Mouse (Mus musculus) bone marrow, adult 2 months (tissue): Measurements from ENCODE around the gene Usb1. TPM values are rescaled to one million over a fixed set of nuclear protein-coding genes. Genes with fewer than 3 reads are reported as not detected.

Source experiments
- H3K27ac ChIP-seq: fragments of 200-500 bp; 2 replicates; pipeline ENCODE4 v1.5.1; 2012; ENCODE audit warnings: low read depth, mild to moderate bottlenecking, control low read depth, inconsistent platforms, low read length; ENCODE audit not compliant: control insufficient read depth, poor library complexity, insufficient read depth
- H3K4me1 ChIP-seq: fragments of 200-500 bp; 2 replicates; pipeline ENCODE4 v1.6.1; 2011; ENCODE audit warnings: low read length; ENCODE audit not compliant: control insufficient read depth, insufficient read depth
- H3K4me3 ChIP-seq: fragments of 200-500 bp; replicated peaks from 2 replicates; pipeline ENCODE3; 2011; ENCODE audit warnings: mild to moderate bottlenecking, low read depth, low read length, control low read depth; ENCODE audit not compliant: control insufficient read depth
- CTCF ChIP-seq: fragments of 200-500 bp; IDR thresholded peaks from 2 replicates; pipeline ENCODE4 v1.5.1; 2011; ENCODE audit warnings: low read length, control low read depth; ENCODE audit not compliant: control insufficient read depth, insufficient read depth
- POLR2A ChIP-seq: fragments of 200-500 bp; IDR thresholded peaks from 2 replicates; pipeline ENCODE4 v1.6.1; 2011; ENCODE audit warnings: low read depth, mild to moderate bottlenecking, control low read depth, low read length, borderline replicate concordance; ENCODE audit not compliant: control insufficient read depth
- WGBS: fragments of 180-500 bp; shearing (Covaris S2); methylation state at CpG from one replicate; pipeline ENCODE4 v1.1.7; 2018; 5-methylcytosine and 5-hydroxymethylcytosine counted together
- polyA plus RNA-seq: library from polyadenylated mRNA; stranded (reverse); fragments of >200 nt; gene quantifications from 2 replicates; pipeline ENCODE4 v1.2.4, GENCODE M21; 2011; ENCODE audit warnings: low replicate concordance; ENCODE audit not compliant: missing spikeins, insufficient read depth, insufficient read length

Gene Usb1
- polyA plus RNA-seq, 1 experiment = 20.2 TPM

DNA sequence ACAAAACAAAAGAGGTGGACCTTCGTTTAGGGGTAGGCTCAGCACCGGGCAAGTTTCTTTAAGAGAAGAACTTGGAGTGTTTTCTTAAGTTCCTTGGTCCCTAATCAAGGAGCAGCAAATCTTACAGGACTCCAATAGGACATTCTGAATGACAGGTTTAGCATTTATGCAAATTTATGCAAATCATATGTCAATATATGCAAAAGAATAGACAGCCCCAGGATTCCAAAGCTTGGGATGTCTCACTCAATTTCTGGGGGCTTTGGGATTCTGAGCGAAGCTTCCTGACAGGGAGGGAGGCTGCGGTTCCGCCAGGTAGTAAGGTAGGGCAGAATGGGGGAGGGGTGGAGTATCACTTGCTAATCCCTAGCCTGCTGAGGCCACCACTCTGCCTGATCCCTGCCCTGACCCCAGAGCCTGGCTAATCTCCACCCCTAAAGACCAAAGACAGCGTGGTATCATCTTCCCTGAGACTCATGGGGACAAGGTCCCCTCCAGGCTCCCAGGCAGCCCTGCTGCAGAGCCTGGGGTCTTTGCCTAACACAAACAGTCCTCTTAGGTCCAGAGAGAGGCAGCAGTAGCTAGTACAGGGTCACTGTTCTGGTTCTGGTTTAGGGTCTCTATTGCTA lies 21.6 kb upstream of the Usb1 start, which contains the start of gene Tepp:
TSS of gene Tepp (plus strand) at position 225 of the 629 bp plus-strand sequence.
- Histone ChIP-seq H3K4me3 (no peak within 1 kb of the TSS), H3K27ac (no peak within 1 kb of the TSS), H3K4me1 (no peaks in the 10 kb centered on the region; the same call in 1 of the 2 replicates)
- TF ChIP-seq POLR2A (no peak), CTCF (no peak)
- 75% methylated on average over 6 of the region's 6 CpGs for WGBS

- Histone ChIP-seq H3K4me1 (no peaks in the 10 kb centered on the region; the same call in 1 of the 2 replicates), H3K27ac (no peak overlapping the region), H3K4me3 (no peak overlapping the region)
- WGBS = 69% methylated on average over 18 of the region's 18 CpGs
- TF ChIP-seq CTCF (peak; percentile 50), POLR2A (no peak)
These were observed 19.2 kb upstream of the Usb1 start for GRCm38 (mm10) chr8:95312836-95313235.

- TF ChIP-seq CTCF (no peak), POLR2A (no peak)
- 79% methylated on average over 6 of the region's 6 CpGs for WGBS
- no peak overlapping the region for H3K27ac ChIP-seq
- H3K4me3 ChIP-seq = no peak overlapping the region
- H3K4me1 ChIP-seq = no peaks in the 10 kb centered on the region; the same call in 1 of the 2 replicates
These were observed 18.2 kb upstream of the Usb1 start for GRCm38 (mm10) chr8:95313857-95314256.

- WGBS = 24% methylated on average over 2 of the region's 2 CpGs
- H3K27ac ChIP-seq = no peak overlapping the region
- H3K4me1 ChIP-seq = no peaks in the 10 kb centered on the region
- TF ChIP-seq CTCF (no peak), POLR2A (no peak)
- no peak overlapping the region for H3K4me3 ChIP-seq
These were observed 17.4 kb upstream of the Usb1 start for GRCm38 (mm10) chr8:95314707-95315106.

- H3K27ac ChIP-seq = no peak overlapping the region
- 82% methylated on average over 1 of the region's 1 CpGs for WGBS
- no peaks in the 10 kb centered on the region for H3K4me1 ChIP-seq
- no peak overlapping the region for H3K4me3 ChIP-seq
- TF ChIP-seq CTCF (no peak), POLR2A (no peak)
These were observed 16.7 kb upstream of the Usb1 start for GRCm38 (mm10) chr8:95315350-95315749.

GRCm38 (mm10) chr8:95320224-95321139 lies 11.6 kb upstream of the Usb1 start:
- Histone ChIP-seq H3K4me3 (peak overlapping the region; percentile 27), H3K4me1 (no peaks in the 10 kb centered on the region), H3K27ac (no peak overlapping the region)
- TF ChIP-seq POLR2A (no peak), CTCF (no peak)
- WGBS = 4% methylated on average over 41 of the region's 41 CpGs

GRCm38 (mm10) chr8:95323201-95323600 lies 8.9 kb upstream of the Usb1 start:
- Histone ChIP-seq H3K4me3 (no peak overlapping the region), H3K4me1 (no peaks in the 10 kb centered on the region), H3K27ac (no peak overlapping the region)
- 75% methylated on average over 3 of the region's 3 CpGs for WGBS
- TF ChIP-seq CTCF = no peak
- no peak for TF ChIP-seq POLR2A

GRCm38 (mm10) chr8:95324646-95325045 lies 7.4 kb upstream of the Usb1 start:
- no peak overlapping the region for H3K4me3 ChIP-seq
- H3K27ac ChIP-seq = no peak overlapping the region
- no peaks in the 10 kb centered on the region for H3K4me1 ChIP-seq
- no peak for TF ChIP-seq POLR2A
- no peak for TF ChIP-seq CTCF
- WGBS = 82% methylated on average over 5 of the region's 5 CpGs
